Mouse (Mus musculus) midbrain, embryonic 10.5 days (tissue): Measurements from ENCODE around the gene Smim20. TPM values are rescaled to one million over a fixed set of nuclear protein-coding genes. Genes with fewer than 3 reads are reported as not detected.

Source experiments
- DNase-seq: peaks from one replicate; pipeline ENCODE4 v3.0.0-alpha.2; 2017; ENCODE audit warnings: low spot score
- H3K27ac ChIP-seq: fragments of 300-500 bp; sonication (generic); replicated peaks from 2 replicates; pipeline ENCODE4 v1.5.1; 2016; ENCODE audit warnings: mild to moderate bottlenecking
- H3K27me3 ChIP-seq: fragments of 300-500 bp; sonication (generic); 2 replicates; pipeline ENCODE4 v1.6.1; 2016; ENCODE audit warnings: low read depth, mild to moderate bottlenecking; ENCODE audit not compliant: poor library complexity, severe bottlenecking
- H3K36me3 ChIP-seq: fragments of 300-500 bp; sonication (generic); 2 replicates; pipeline ENCODE4 v1.6.1; 2016; ENCODE audit warnings: mild to moderate bottlenecking, moderate library complexity
- H3K4me1 ChIP-seq: fragments of 300-500 bp; sonication (generic); 2 replicates; pipeline ENCODE4 v1.6.1; 2016
- H3K4me3 ChIP-seq: fragments of 300-500 bp; sonication (generic); 2 replicates; pipeline ENCODE4 v1.5.1; 2016; ENCODE audit warnings: mild to moderate bottlenecking, moderate library complexity
- H3K9me3 ChIP-seq: fragments of 300-500 bp; sonication (generic); replicated peaks from 2 replicates; pipeline ENCODE4 v1.6.1; 2016; ENCODE audit warnings: mild to moderate bottlenecking
- WGBS: fragments of 180-500 bp; shearing (Covaris S2); methylation state at CpG from one replicate; pipeline ENCODE4 v1.1.7; 2016; 5-methylcytosine and 5-hydroxymethylcytosine counted together
- polyA plus RNA-seq: library from polyadenylated mRNA; unstranded; fragments of >200 nt; fragmentation: Nextera tagmentation; extraction: Ambion mirVana; gene quantifications from 2 replicates; pipeline ENCODE4 v1.2.1, GENCODE M21; 2016

Smim20 gene
- polyA plus RNA-seq, 1 experiment from 2014 or later, result 70.9 TPM

- DNase-seq, result no peak
- H3K36me3 ChIP-seq, result no peaks in the 10 kb centered on the region
- H3K27me3 ChIP-seq, result no peaks in the 10 kb centered on the region
- no peaks in the 10 kb centered on the region for H3K9me3 ChIP-seq
- 92% methylated on average over 13 of the region's 13 CpGs for WGBS
- peaks cover 23% of the 10 kb centered on the region for H3K4me1 ChIP-seq
- no peak overlapping the region for H3K4me3 ChIP-seq
- H3K27ac ChIP-seq, result no peak overlapping the region
These were observed 4.2 kb downstream of the Smim20 start for GRCm38 (mm10) chr5:53270947-53271711.

GRCm38 (mm10) chr5:53272626-53273025 is 5.7 kb downstream of the Smim20 start:
- no peaks in the 10 kb centered on the region for H3K27me3 ChIP-seq
- no peak overlapping the region for H3K4me3 ChIP-seq
- no peak for DNase-seq
- H3K27ac ChIP-seq, result no peak overlapping the region
- H3K36me3 ChIP-seq, result no peaks in the 10 kb centered on the region; the same call in 1 of the 2 replicates
- no peaks in the 10 kb centered on the region for H3K9me3 ChIP-seq
- 97% methylated on average over 4 of the region's 4 CpGs for WGBS
- H3K4me1 ChIP-seq, result peaks cover 13% of the 10 kb centered on the region

GRCm38 (mm10) chr5:53273699-53274430 is 7.0 kb downstream of the Smim20 start:
- peaks cover 8% of the 10 kb centered on the region; the same call in 1 of the 2 replicates for H3K4me1 ChIP-seq
- H3K4me3 ChIP-seq, result no peak overlapping the region
- no peak overlapping the region for H3K27ac ChIP-seq
- no peak for DNase-seq
- WGBS, result 91% methylated on average over 5 of the region's 5 CpGs
- no peaks in the 10 kb centered on the region for H3K9me3 ChIP-seq
- no peaks in the 10 kb centered on the region for H3K27me3 ChIP-seq
- H3K36me3 ChIP-seq, result peaks cover 10% of the 10 kb centered on the region

GRCm38 (mm10) chr5:53274811-53275355 is 8.0 kb downstream of the Smim20 start:
- Histone ChIP-seq H3K9me3 (no peaks in the 10 kb centered on the region), H3K27me3 (no peaks in the 10 kb centered on the region), H3K4me3 (no peak overlapping the region), H3K36me3 (peaks cover 18% of the 10 kb centered on the region), H3K4me1 (peaks cover 8% of the 10 kb centered on the region; the same call in 1 of the 2 replicates), H3K27ac (no peak overlapping the region)
- DNase-seq, result no peak
- 56% methylated on average over 5 of the region's 5 CpGs for WGBS

- Histone ChIP-seq H3K27ac (no peak overlapping the region), H3K4me3 (no peak overlapping the region), H3K36me3 (peaks cover 19% of the 10 kb centered on the region), H3K27me3 (no peaks in the 10 kb centered on the region), H3K9me3 (no peaks in the 10 kb centered on the region), H3K4me1 (peaks cover 8% of the 10 kb centered on the region; the same call in 1 of the 2 replicates)
- 80% methylated on average over 3 of the region's 3 CpGs for WGBS
- DNase-seq, result no peak
These were observed 8.5 kb downstream of the Smim20 start for GRCm38 (mm10) chr5:53275376-53275775.

- peaks cover 8% of the 10 kb centered on the region; the same call in 1 of the 2 replicates for H3K4me1 ChIP-seq
- no peak overlapping the region for H3K4me3 ChIP-seq
- no peak for DNase-seq
- no peaks in the 10 kb centered on the region for H3K9me3 ChIP-seq
- no peaks in the 10 kb centered on the region for H3K27me3 ChIP-seq
- H3K36me3 ChIP-seq, result peaks cover 19% of the 10 kb centered on the region
- no peak overlapping the region for H3K27ac ChIP-seq
- WGBS, result 70% methylated on average over 5 of the region's 5 CpGs
These were observed 9.7 kb downstream of the Smim20 start for GRCm38 (mm10) chr5:53276470-53277022.

- 66% methylated on average over 4 of the region's 4 CpGs for WGBS
- Histone ChIP-seq H3K4me1 (peaks cover 8% of the 10 kb centered on the region; the same call in 1 of the 2 replicates), H3K27ac (no peak overlapping the region), H3K4me3 (no peak overlapping the region), H3K27me3 (no peaks in the 10 kb centered on the region), H3K9me3 (no peaks in the 10 kb centered on the region), H3K36me3 (peaks cover 19% of the 10 kb centered on the region)
- DNase-seq, result no peak
These were observed 10.9 kb downstream of the Smim20 start for GRCm38 (mm10) chr5:53277716-53278263.

GRCm38 (mm10) chr5:53279216-53279813 is 12.4 kb downstream of the Smim20 start:
- no peaks in the 10 kb centered on the region for H3K9me3 ChIP-seq
- H3K27me3 ChIP-seq, result no peaks in the 10 kb centered on the region
- no peak overlapping the region for H3K27ac ChIP-seq
- H3K4me3 ChIP-seq, result no peak overlapping the region
- DNase-seq, result no peak
- H3K4me1 ChIP-seq, result peaks cover 8% of the 10 kb centered on the region; the same call in 1 of the 2 replicates
- 85% methylated on average over 12 of the region's 12 CpGs for WGBS
- peaks cover 19% of the 10 kb centered on the region for H3K36me3 ChIP-seq

- no peak for DNase-seq
- Histone ChIP-seq H3K27ac (no peak overlapping the region), H3K4me3 (no peak overlapping the region), H3K4me1 (0 out of 2 replicates have a peak, but pooled peaks cover 5% of the 10 kb centered on the region), H3K27me3 (no peaks in the 10 kb centered on the region), H3K9me3 (no peaks in the 10 kb centered on the region), H3K36me3 (peaks cover 19% of the 10 kb centered on the region)
- WGBS, result 88% methylated on average over 4 of the region's 4 CpGs
These were observed 15.6 kb downstream of the Smim20 start for GRCm38 (mm10) chr5:53282487-53282886.

GRCm38 (mm10) chr5:53286406-53286805 is 19.5 kb downstream of the Smim20 start:
- DNase-seq, result no peak
- no peak overlapping the region for H3K27ac ChIP-seq
- H3K27me3 ChIP-seq, result no peaks in the 10 kb centered on the region
- peaks cover 5% of the 10 kb centered on the region for H3K4me1 ChIP-seq
- no peaks in the 10 kb centered on the region for H3K9me3 ChIP-seq
- WGBS, result 98% methylated on average over 2 of the region's 2 CpGs
- H3K36me3 ChIP-seq, result no peaks in the 10 kb centered on the region
- no peak overlapping the region for H3K4me3 ChIP-seq

- no peak for DNase-seq
- Histone ChIP-seq H3K27me3 (no peaks in the 10 kb centered on the region), H3K36me3 (no peaks in the 10 kb centered on the region), H3K4me1 (peaks cover 5% of the 10 kb centered on the region), H3K27ac (no peak overlapping the region), H3K4me3 (no peak overlapping the region), H3K9me3 (no peaks in the 10 kb centered on the region; the same call in 1 of the 2 replicates)
- WGBS, result 24% methylated on average over 8 of the region's 9 CpGs
These were observed 22.6 kb downstream of the Smim20 start for GRCm38 (mm10) chr5:53289438-53289837.

- Histone ChIP-seq H3K27me3 (no peaks in the 10 kb centered on the region), H3K36me3 (no peaks in the 10 kb centered on the region), H3K9me3 (no peaks in the 10 kb centered on the region; the same call in 1 of the 2 replicates), H3K4me1 (peaks cover under 1% of the 10 kb centered on the region), H3K4me3 (no peak overlapping the region), H3K27ac (no peak overlapping the region)
- WGBS, result 84% methylated on average over 5 of the region's 5 CpGs
- no peak for DNase-seq
These were observed 27.7 kb downstream of the Smim20 start for GRCm38 (mm10) chr5:53294627-53295026.
